Mouse (Mus musculus) CH12.LX (cell line): ENCODE results near the gene 2810004N23Rik.

Experiments
- CHD1 ChIP-seq: IDR thresholded peaks from 2 replicates; pipeline ENCODE4 v1.6.1; 2012; ENCODE audit warnings: low read depth, low read length, improper control_type of control experiment, inconsistent platforms
- CTCF ChIP-seq, 2 experiments: IDR thresholded peaks in 1 of 2; conservative IDR thresholded peaks in 1 of 2; 2 replicates each; pipeline ENCODE4 v1.5.1; 2011 to 2012; ENCODE audit warnings: low read depth in 2 of 2, low read length in 2 of 2, improper control_type of control experiment in 1 of 2, inconsistent platforms in 1 of 2, mild to moderate bottlenecking in 1 of 2, moderate library complexity in 1 of 2
- EP300 ChIP-seq: IDR thresholded peaks from 2 replicates; pipeline ENCODE4 v1.6.1; 2011; ENCODE audit warnings: low read length, improper control_type of control experiment
- ETS1 ChIP-seq: conservative IDR thresholded peaks from 2 replicates; pipeline ENCODE4 v1.6.1; 2012; ENCODE audit warnings: low read depth, mild to moderate bottlenecking, inconsistent platforms, low read length, improper control_type of control experiment, moderate library complexity
- JUND ChIP-seq: conservative IDR thresholded peaks from 2 replicates; pipeline ENCODE4 v1.6.1; 2011; ENCODE audit warnings: low read depth, low read length, improper control_type of control experiment
- KAT2A ChIP-seq: IDR thresholded peaks from 2 replicates; pipeline ENCODE4 v1.6.1; 2012; ENCODE audit warnings: low read length, improper control_type of control experiment, inconsistent platforms; ENCODE audit not compliant: insufficient replicate concordance
- MAX ChIP-seq: IDR thresholded peaks from 2 replicates; pipeline ENCODE4 v1.6.1; 2011; ENCODE audit warnings: low read length, improper control_type of control experiment
- MYC ChIP-seq: IDR thresholded peaks from 2 replicates; pipeline ENCODE4 v1.6.1; 2011; ENCODE audit warnings: low read depth, mild to moderate bottlenecking, improper control_type of control experiment, low read length
- POLR2A ChIP-seq: IDR thresholded peaks from 2 replicates; pipeline ENCODE4 v1.6.1; 2011; ENCODE audit warnings: low read depth, mild to moderate bottlenecking, improper control_type of control experiment, low read length

DNA sequence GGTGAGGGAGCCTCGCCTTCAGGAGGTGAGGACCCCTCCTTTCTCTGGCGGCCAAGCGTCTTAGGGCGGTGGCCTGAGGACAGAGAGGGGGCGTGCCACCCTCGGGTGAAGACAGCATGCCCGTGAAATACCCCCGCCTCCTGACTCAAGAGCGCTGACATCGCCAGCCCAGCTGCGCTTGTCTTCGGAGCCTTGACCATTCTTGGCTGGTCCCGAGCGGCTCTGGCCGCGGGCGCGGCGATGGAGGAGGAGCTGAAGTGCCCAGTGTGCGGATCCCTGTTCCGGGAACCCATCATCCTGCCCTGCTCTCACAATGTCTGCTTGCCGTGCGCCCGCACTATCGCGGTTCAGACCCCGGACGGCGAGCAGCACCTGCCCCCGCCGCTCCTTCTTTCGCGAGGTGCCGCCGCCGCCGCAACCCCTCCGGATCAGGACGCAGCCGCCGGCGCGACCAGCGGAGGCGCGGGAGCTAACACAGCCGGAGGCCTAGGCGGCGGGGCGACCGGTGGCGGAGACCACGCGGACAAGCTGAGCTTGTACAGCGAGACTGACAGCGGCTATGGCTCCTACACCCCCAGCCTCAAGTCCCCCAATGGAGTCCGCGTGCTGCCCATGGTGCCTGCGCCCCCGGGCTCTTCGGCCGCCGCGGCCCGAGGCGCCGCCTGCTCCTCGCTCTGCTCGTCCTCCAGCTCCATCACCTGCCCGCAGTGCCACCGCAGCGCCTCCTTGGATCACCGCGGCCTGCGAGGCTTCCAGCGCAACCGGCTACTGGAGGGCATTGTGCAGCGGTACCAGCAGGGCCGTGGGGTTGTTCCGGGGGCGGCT lies 69.0 kb downstream of the 2810004N23Rik start:
- TF ChIP-seq ETS1 (no peak), MYC (no peak), CTCF (conservative IDR thresholded peaks at IDR 0.05 in 1 of 2, IDR thresholded peaks at IDR 0.05 in 1 of 2; ENCODE audit: low read depth in 2 of 2, low read length in 2 of 2) (no peak), KAT2A (no peak), EP300 (no peak), POLR2A (no peak), MAX (no peak), JUND (no peak), CHD1 (no peak)
